Mouse (Mus musculus) embryo, embryonic 10.5 days (tissue): Measurements from ENCODE around the gene Saa1.
A peak's percentile ranks its signal among the peaks of the same experiment; 100 is the strongest.

ENCODE experiments used
- DNase-seq: peaks from one replicate; pipeline ENCODE4 v3.0.0-alpha.2; 2015; ENCODE audit warnings: low spot score

Saa1 gene

DNA sequence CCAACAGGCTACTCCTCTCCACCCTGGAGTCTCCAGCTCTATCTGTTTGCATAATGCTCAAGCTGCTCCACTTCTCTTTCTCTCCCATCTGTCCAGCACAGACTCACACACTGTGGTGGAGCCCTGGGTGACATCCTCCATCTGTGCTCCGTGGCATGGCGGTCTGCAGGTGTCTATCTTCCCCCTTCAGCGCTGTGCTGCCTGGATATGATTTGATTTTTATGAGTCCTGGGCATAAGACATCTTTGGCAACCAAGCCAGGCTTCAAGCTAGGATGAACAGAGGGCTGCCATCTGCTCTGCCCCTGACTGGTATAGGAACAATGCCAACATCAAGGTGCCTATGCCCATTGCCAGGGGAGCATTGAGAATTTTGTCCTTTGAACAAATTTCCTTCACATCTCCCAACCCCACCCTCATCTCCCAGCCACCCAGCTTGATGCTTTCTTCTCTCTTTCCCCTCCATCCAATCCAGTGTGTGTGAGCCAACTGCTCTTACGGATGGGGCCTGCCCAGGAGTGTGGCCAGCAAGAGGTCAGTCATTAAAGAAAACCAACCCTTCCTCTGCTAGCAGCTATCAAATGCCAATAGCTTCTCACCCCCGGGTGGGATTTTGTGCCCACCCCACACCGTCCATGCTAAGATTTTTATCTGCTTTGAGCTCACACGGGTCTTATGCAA is 24.0 kb downstream of the Saa1 start:
- DNase-seq = no peak

DNA sequence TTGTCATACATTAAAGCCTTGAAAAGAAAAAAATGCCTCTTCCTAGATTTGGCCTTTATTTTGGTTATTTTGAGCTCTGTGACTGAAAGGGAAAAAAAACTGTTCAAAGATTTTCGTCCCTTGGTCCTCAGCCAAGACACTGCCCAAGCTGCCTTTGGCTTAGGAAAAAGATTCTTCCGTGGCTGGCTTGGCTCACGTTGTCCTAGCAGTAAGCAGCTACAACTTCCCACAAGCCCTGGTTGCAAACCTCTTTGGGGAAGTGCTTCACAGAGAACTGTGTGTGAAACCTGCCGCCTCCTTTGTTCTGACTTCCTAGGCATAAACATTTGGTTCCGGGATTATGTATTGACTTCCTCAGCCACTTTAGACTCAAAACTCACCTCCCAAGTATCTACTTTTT is 25.9 kb downstream of the Saa1 start:
- DNase-seq = no peak

DNA sequence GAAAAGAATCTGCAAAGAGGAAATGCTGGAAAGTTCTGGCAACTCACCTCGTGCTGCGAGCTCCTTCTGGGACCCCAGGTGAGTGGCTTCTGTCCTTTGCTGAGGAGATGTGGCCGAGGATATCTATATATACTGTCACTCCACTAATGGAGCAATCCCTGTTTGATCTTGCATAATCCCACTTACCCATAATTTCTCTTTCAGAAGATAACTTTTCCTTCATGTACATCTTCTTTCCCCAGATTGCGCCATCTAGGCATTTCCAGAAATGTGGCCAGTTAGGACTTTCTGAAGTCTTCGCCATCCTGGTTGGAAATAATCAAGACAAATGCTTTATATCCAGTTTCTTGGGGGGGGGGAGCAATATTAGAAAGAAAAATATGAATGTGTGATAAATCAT is 27.2 kb downstream of the Saa1 start, which contains the start of gene Saa3:
TSS of gene Saa3 (minus strand) at position 101 of the 400 bp plus-strand sequence.
- no peak for DNase-seq

DNA sequence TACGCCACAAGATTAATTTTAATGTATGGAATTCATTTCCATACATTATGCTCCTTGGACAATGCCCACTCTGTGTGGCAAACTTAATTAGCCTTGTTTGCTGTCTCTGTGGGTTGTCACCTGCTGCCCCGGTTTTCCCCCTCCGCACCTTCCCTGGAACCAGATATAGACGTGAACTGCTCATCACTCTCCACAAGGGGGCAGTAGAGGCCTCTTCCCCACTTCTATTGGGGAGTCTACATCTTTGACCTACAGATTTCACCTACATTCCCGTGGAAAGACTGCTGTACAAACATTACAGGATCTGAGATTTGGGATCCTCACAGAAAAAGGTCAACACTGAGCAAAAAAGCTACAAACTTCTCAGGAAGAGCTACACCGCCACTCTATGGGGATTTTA is 28.3 kb downstream of the Saa1 start:
- peak; percentile 83 for DNase-seq

DNA sequence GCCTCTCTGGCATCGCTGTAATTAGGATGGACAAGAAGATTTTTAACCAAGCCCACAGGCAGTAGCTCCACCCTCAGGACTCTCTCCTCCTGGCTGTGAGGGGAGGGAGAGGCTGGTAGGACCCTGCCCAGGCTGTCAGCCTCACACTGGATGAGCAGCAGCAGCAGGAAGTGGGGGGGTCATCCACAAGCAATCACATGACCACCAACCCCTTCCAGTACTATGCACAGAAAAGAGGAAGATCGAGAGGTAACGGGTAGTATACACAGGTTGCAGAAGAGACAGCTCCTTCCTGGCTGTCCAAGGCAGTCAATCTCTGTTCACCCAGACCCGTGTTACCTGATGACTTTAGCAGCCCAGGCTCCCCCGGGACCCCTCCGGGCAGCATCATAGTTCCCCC is 30.5 kb downstream of the Saa1 start:
- DNase-seq = no peak

DNA sequence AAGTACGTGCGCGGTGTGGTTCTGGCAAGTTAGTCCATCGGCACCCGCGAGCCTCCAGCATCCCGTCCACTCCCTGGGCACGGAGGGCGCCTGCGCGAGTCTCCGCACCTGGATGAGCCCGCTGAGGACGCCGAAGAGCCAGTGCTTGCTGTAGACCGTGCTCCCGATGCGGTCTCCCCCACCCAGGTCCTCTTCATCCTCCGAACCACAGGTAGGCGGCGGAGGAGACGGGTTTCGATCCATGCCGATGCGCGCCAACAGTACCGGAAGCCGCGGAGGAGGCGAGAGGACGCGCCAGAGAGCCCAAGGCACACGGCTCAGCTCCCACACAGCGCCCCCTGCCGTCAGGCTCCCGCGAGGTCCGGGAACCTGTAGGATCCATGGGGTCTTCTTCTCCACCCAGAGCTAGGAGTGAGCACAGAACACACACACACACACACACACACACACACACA is 32.4 kb downstream of the Saa1 start, which contains the start of gene Saal1:
TSS of gene Saal1 (minus strand) at position 291 of the 455 bp plus-strand sequence.
- peak; percentile 95 for DNase-seq

DNA sequence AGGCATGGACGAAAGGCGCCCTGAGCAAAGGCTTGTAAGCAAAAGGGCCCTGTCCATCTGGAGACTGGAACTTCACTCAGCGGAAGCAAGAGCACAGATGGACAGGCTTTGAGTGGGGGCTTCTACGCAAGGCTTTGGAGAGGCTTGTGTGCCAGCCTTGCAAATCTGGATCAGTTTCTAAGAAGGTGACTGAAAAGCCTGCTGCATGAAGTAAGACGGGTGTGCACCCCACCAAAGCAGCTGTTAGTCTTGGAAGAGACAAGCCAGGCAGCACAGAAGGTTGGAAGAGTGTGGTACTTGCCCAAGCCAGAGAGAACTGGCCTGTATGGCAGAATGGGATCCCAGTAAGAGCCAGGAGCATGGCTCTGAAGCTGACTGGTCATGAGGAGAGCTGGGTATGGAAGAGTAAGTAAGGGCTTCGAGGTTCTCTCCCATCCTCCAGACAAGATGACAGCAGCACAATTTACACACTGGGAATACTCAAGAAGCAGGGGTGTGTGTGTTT is 42.2 kb downstream of the Saa1 start:
- DNase-seq = no peak

DNA sequence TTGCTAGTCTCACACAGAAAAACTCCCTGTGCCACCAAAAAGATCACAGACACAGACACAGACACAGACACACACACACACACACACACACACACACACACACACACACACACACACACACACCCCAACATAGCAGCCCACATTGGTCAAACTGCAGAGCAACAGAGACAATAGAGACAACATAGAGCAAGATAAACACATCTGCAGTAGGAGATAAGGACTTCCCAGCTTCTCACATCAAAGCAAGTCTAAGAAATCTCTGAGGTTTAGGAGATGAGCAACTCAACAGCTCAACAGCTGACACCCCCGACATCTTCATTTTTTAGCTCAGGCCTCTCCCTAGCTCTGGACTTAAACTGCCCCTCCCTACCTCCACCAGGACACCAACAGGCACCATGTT is 46.0 kb downstream of the Saa1 start:
- no peak for DNase-seq
